Mouse (Mus musculus): ENCODE data around the gene Sit1. TPM values are rescaled to one million over a fixed set of nuclear protein-coding genes. Genes with fewer than 3 reads are reported as not detected.

Sit1 gene
- polyA plus RNA-seq, 1 experiment: not detected

DNA sequence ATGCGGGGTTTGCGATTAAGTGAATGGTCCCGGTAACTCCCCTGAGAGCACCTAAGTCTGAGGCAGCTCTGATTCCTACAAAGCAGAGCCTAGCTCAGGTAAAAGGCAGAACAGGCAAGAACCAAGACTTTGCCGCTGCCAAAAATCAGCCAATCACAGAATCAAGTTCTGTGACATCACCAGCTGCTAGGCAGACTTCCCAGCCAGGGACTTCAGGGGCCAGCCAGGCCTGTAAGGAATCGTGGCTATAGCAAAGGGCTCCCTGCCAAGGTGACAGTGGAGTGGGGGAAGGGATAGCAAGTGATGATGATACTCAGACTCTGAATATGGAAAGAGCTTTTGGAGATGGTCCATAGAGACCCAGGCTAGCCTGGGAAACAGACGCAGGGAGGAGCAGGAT lies 36.4 kb upstream of the Sit1 start:
- Histone ChIP-seq H3K36me3 (ENCODE audit: control insufficient read depth, insufficient read depth) (peaks cover 53% of the 10 kb centered on the region), H3K27me3 (ENCODE audit: control insufficient read depth, insufficient read depth, insufficient read length) (no peaks in the 10 kb centered on the region), H3ac (ENCODE audit: control insufficient read depth, insufficient read length, low read depth) (no peak overlapping the region), H3K79me3 (ENCODE audit: low read depth) (peaks cover 11% of the 10 kb centered on the region), H3K4me3 (ENCODE audit: insufficient read depth, poor library complexity, severe bottlenecking) (no peak overlapping the region), H3K79me2 (ENCODE audit: control insufficient read depth, insufficient read depth) (peaks cover 47% of the 10 kb centered on the region)
- TF ChIP-seq FOSL1 (IDR thresholded peaks at IDR 0.05; ENCODE audit: insufficient read depth, low read length, poor library complexity, severe bottlenecking) (no peak), CEBPB (IDR thresholded peaks at IDR 0.05; ENCODE audit: low read depth) (no peak), MYOD1 (IDR thresholded peaks at IDR 0.05; ENCODE audit: control insufficient read depth, insufficient read length, low read depth) (no peak), MYOG (IDR thresholded peaks at IDR 0.05; ENCODE audit: control insufficient read depth, extremely low read depth, insufficient read length) (no peak), CTCF (IDR thresholded peaks at IDR 0.05; ENCODE audit: control insufficient read depth, insufficient read depth, insufficient read length) (no peak), USF1 (IDR thresholded peaks at IDR 0.05; ENCODE audit: low read depth) (no peak), MAX (IDR thresholded peaks at IDR 0.05) (no peak)

DNA sequence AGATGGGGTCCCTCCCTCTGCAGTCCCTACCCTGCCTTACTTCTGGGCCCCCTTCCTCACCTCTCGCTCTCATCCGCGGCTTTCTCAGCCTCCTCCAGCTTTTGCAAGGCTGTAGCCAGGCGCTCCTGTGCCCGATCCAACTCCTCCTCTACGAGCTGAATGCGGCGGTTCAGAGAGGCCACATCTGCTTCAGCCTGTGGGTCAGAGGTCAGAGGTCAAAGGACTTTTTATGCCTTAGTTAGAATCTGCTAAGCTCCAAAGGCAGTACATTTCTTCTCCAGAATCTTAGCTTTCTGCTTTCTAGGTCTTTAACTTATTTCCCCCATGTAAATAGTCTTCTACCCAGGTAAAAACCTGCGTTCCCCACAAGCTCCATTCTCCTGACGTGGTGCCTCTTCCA lies 36.0 kb upstream of the Sit1 start:
- Histone ChIP-seq H3K4me3 (ENCODE audit: insufficient read depth, poor library complexity, severe bottlenecking) (no peak overlapping the region), H3K79me2 (ENCODE audit: control insufficient read depth, insufficient read depth) (peaks cover 47% of the 10 kb centered on the region), H3K36me3 (ENCODE audit: control insufficient read depth, insufficient read depth) (peaks cover 57% of the 10 kb centered on the region), H3K79me3 (ENCODE audit: low read depth) (peaks cover 11% of the 10 kb centered on the region), H3K27me3 (ENCODE audit: control insufficient read depth, insufficient read depth, insufficient read length) (no peaks in the 10 kb centered on the region), H3ac (ENCODE audit: control insufficient read depth, insufficient read length, low read depth) (peak overlapping the region; percentile 1)
- TF ChIP-seq MYOG (IDR thresholded peaks at IDR 0.05; ENCODE audit: control insufficient read depth, extremely low read depth, insufficient read length) (no peak), USF1 (IDR thresholded peaks at IDR 0.05; ENCODE audit: low read depth) (no peak), MYOD1 (IDR thresholded peaks at IDR 0.05; ENCODE audit: control insufficient read depth, insufficient read length, low read depth) (no peak), CTCF (IDR thresholded peaks at IDR 0.05; ENCODE audit: control insufficient read depth, insufficient read depth, insufficient read length) (no peak), FOSL1 (IDR thresholded peaks at IDR 0.05; ENCODE audit: insufficient read depth, low read length, poor library complexity, severe bottlenecking) (no peak), MAX (IDR thresholded peaks at IDR 0.05) (no peak), CEBPB (IDR thresholded peaks at IDR 0.05; ENCODE audit: low read depth) (no peak)

DNA sequence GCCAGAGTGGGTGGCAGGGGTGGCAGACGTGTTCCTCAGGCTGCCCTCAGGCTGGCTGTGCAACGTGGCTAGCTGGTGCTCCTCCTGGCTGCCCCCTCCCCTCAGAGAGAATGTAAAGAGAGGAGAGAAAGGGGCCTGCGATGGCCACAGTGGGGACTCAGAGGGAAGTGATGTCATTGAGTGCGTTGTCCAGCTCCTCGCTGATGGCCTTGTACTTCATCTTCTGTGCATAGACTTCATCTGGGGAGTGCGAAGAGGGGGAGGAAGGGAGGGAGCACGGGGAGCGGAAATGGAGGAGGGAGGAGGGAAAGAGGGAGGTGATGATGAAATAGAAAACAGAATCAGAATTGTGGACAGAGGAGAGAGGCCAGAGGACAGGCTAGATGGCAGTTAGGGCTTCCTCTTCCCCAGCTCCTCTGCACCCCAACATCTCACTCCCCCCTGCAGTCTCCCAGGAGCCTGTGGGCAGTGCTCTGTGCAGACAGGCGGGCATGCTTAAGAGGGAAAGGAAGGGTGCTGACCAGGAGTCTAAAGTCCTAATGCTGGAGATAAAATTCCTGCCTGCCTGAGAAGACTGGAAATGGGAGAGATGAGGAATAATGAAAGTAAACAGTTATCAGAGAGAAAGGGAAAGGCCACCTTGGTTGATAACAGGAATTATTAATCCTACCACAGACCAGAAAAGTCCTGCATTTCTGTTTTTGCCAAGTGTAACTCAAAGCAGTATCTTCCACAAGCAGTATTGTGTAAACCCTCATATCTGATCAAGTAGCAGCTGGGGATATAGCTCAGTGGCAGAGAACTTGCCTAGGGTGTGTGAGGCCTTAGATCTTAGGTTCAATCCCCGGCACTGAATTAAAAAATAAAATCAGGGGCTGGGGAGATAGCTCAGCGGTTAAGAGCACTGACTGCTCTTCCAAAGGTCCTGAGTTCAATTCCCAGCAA lies 32.5 kb upstream of the Sit1 start:
- TF ChIP-seq FOSL1 (IDR thresholded peaks at IDR 0.05; ENCODE audit: insufficient read depth, low read length, poor library complexity, severe bottlenecking): no peak
- peaks cover 63% of the 10 kb centered on the region for H3K36me3 ChIP-seq (ENCODE audit: control insufficient read depth, insufficient read depth)
- H3K27me3 ChIP-seq (ENCODE audit: control insufficient read depth, insufficient read depth, insufficient read length): no peaks in the 10 kb centered on the region

DNA sequence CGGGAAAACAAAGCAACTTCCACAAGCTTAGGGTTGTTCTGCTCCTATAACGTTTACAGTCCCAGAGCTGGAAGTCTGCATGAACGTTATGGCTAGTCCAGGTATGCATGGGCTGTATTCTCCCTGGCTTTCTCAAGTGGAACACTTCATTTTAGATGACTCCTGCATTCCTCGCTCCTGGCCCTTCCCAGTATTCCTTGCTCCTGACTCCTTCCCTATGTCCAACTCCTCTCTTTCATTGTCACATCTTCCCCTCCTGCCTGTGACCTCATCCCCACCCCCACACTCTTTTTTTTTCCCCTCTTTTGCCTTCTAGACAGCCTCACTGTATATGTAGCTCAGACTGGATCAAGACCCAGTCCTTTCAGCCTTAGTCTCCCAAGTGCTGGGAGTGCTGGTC lies 30.3 kb upstream of the Sit1 start:
- Histone ChIP-seq H3ac (ENCODE audit: control insufficient read depth, insufficient read length, low read depth) (no peak overlapping the region), H3K79me3 (ENCODE audit: low read depth) (no peaks in the 10 kb centered on the region), H3K4me3 (ENCODE audit: insufficient read depth, poor library complexity, severe bottlenecking) (no peak overlapping the region), H3K36me3 (ENCODE audit: control insufficient read depth, insufficient read depth) (peaks cover 44% of the 10 kb centered on the region), H3K27me3 (ENCODE audit: control insufficient read depth, insufficient read depth, insufficient read length) (no peaks in the 10 kb centered on the region), H3K79me2 (ENCODE audit: control insufficient read depth, insufficient read depth) (peaks cover 2% of the 10 kb centered on the region)
- TF ChIP-seq MAX (IDR thresholded peaks at IDR 0.05) (no peak), MYOG (IDR thresholded peaks at IDR 0.05; ENCODE audit: control insufficient read depth, extremely low read depth, insufficient read length) (no peak), CEBPB (IDR thresholded peaks at IDR 0.05; ENCODE audit: low read depth) (no peak), CTCF (IDR thresholded peaks at IDR 0.05; ENCODE audit: control insufficient read depth, insufficient read depth, insufficient read length) (no peak), USF1 (IDR thresholded peaks at IDR 0.05; ENCODE audit: low read depth) (no peak), FOSL1 (IDR thresholded peaks at IDR 0.05; ENCODE audit: insufficient read depth, low read length, poor library complexity, severe bottlenecking) (no peak), MYOD1 (IDR thresholded peaks at IDR 0.05; ENCODE audit: control insufficient read depth, insufficient read length, low read depth) (no peak)

More for the DNA sequence above, 32.5 kb upstream of the Sit1 start:
- no peak overlapping the region for H3ac ChIP-seq (ENCODE audit: control insufficient read depth, insufficient read length, low read depth)
- no peak overlapping the region for H3K4me3 ChIP-seq (ENCODE audit: insufficient read depth, poor library complexity, severe bottlenecking)
- peaks cover 25% of the 10 kb centered on the region for H3K79me2 ChIP-seq (ENCODE audit: control insufficient read depth, insufficient read depth)
- peaks cover 4% of the 10 kb centered on the region for H3K79me3 ChIP-seq (ENCODE audit: low read depth)

DNA sequence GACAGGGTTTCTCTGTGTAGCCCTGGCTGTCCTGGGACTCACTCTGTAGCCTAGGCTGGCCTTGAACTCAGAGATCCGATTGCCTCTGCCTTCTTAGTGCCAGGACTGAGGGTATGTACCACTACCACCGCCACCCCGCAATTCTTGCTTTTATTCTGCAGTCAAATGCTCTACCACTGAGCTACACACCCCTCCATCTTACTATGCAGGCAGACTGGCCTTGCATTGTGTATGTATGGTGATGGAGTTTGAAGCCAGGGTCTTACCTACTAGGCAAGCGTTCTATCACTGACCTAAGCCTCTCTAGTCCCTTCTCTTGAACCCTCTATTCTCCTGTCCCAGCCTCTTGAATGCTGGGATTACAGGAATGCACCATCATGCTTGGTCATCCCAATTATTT lies 29.8 kb upstream of the Sit1 start:
- Histone ChIP-seq H3ac (ENCODE audit: control insufficient read depth, insufficient read length, low read depth) (no peak overlapping the region), H3K27me3 (ENCODE audit: control insufficient read depth, insufficient read depth, insufficient read length) (no peaks in the 10 kb centered on the region), H3K36me3 (ENCODE audit: control insufficient read depth, insufficient read depth) (peaks cover 42% of the 10 kb centered on the region), H3K79me3 (ENCODE audit: low read depth) (no peaks in the 10 kb centered on the region), H3K4me3 (ENCODE audit: insufficient read depth, poor library complexity, severe bottlenecking) (no peak overlapping the region), H3K79me2 (ENCODE audit: control insufficient read depth, insufficient read depth) (no peaks in the 10 kb centered on the region)
- no peak for TF ChIP-seq MAX (IDR thresholded peaks at IDR 0.05)
- no peak for TF ChIP-seq CTCF (IDR thresholded peaks at IDR 0.05; ENCODE audit: control insufficient read depth, insufficient read depth, insufficient read length)
- TF ChIP-seq MYOG (IDR thresholded peaks at IDR 0.05; ENCODE audit: control insufficient read depth, extremely low read depth, insufficient read length): no peak
- TF ChIP-seq FOSL1 (IDR thresholded peaks at IDR 0.05; ENCODE audit: insufficient read depth, low read length, poor library complexity, severe bottlenecking): no peak
- no peak for TF ChIP-seq CEBPB (IDR thresholded peaks at IDR 0.05; ENCODE audit: low read depth)
- TF ChIP-seq USF1 (IDR thresholded peaks at IDR 0.05; ENCODE audit: low read depth): no peak
- no peak for TF ChIP-seq MYOD1 (IDR thresholded peaks at IDR 0.05; ENCODE audit: control insufficient read depth, insufficient read length, low read depth)

All from C2C12 (cell line).